Mouse (Mus musculus) small intestine, adult 2 months (tissue): ENCODE measurements around the gene Ubr2.

ENCODE experiments used
- CTCF ChIP-seq: fragments of 200-500 bp; IDR thresholded peaks from 2 replicates; pipeline ENCODE4 v1.5.1; 2012; ENCODE audit warnings: low read depth, mild to moderate bottlenecking, control low read depth, inconsistent platforms, low read length, moderate library complexity, mixed read lengths; ENCODE audit not compliant: insufficient replicate concordance, insufficient read length; ENCODE audit errors: extremely low read depth
- POLR2A ChIP-seq: fragments of 200-500 bp; IDR thresholded peaks from 2 replicates; pipeline ENCODE4 v1.6.1; 2012; ENCODE audit warnings: low read depth, mild to moderate bottlenecking, control low read depth, inconsistent platforms, low read length, moderate library complexity

DNA sequence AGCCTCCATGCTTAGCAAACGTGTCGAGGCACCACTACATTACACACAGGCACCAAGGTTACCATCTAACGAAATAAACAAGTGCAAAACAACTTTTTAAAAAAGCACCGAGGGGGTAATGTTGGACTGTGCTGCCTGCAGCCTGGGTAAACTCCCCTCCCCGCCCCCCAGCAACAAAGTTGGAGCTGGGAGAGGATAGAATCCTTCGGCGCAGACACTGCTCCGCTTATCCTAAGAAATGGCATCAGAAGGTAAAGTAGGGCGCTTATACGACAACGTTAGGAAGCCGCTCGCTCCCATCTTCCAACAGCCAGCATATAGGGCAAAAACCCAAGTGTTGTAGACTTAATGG, 834 bp downstream of the Ubr2 start:
- no peak for TF ChIP-seq POLR2A
- no peak for TF ChIP-seq CTCF
